Mouse (Mus musculus) thymus, postnatal 14 days (tissue): ENCODE measurements around the gene Atp6ap1l.
"Not testable (repeated sequence)": the region's sequence is repeated elsewhere in the genome, so short reads cannot be mapped to it uniquely, and the experiment has no call there.

Experiments
- DNase-seq: peaks from one replicate; pipeline ENCODE4 v3.0.0; 2021

Atp6ap1l gene

GRCm38 (mm10) chr13:90905176-90905575, at the start of gene Atp6ap1l:
Atp6ap1l (minus strand) TSS chr13:90905355.
- DNase-seq: no peak

GRCm38 (mm10) chr13:90939600-90939999, 34.4 kb upstream of the Atp6ap1l start:
- no peak for DNase-seq

GRCm38 (mm10) chr13:90939192-90939591, 34.0 kb upstream of the Atp6ap1l start:
- DNase-seq: no peak

GRCm38 (mm10) chr13:90935852-90936251, 30.7 kb upstream of the Atp6ap1l start:
- no peak for DNase-seq

- no peak for DNase-seq
Measured at GRCm38 (mm10) chr13:90933256-90933655, 28.1 kb upstream of the Atp6ap1l start.

GRCm38 (mm10) chr13:90929847-90930246, 24.7 kb upstream of the Atp6ap1l start:
- peak; percentile 74 for DNase-seq

GRCm38 (mm10) chr13:90928266-90928665, 23.1 kb upstream of the Atp6ap1l start:
- not testable (repeated sequence) for DNase-seq

- DNase-seq: no peak
Measured at GRCm38 (mm10) chr13:90926938-90927633, 21.9 kb upstream of the Atp6ap1l start.

- DNase-seq: no peak
Measured at GRCm38 (mm10) chr13:90926125-90926765, 21.1 kb upstream of the Atp6ap1l start.

GRCm38 (mm10) chr13:90925191-90925590, 20.0 kb upstream of the Atp6ap1l start:
- DNase-seq: no peak

GRCm38 (mm10) chr13:90924072-90924471, 18.9 kb upstream of the Atp6ap1l start:
- no peak for DNase-seq

GRCm38 (mm10) chr13:90923617-90924016, 18.5 kb upstream of the Atp6ap1l start:
- DNase-seq: not testable (repeated sequence)

- DNase-seq: peak; percentile 91
Measured at GRCm38 (mm10) chr13:90922751-90923612, 17.8 kb upstream of the Atp6ap1l start, which contains the start of gene Rps23. Rps23 (plus strand) TSS chr13:90922958.

GRCm38 (mm10) chr13:90914721-90915120, 9.6 kb upstream of the Atp6ap1l start:
- DNase-seq: no peak

- no peak for DNase-seq
Measured at GRCm38 (mm10) chr13:90913675-90914192, 8.6 kb upstream of the Atp6ap1l start.

GRCm38 (mm10) chr13:90912760-90913674, 7.9 kb upstream of the Atp6ap1l start:
- no peak for DNase-seq

- DNase-seq: no peak
Measured at GRCm38 (mm10) chr13:90907376-90907775, 2.2 kb upstream of the Atp6ap1l start.

GRCm38 (mm10) chr13:90896821-90897220, 8.3 kb downstream of the Atp6ap1l start:
- no peak for DNase-seq

- no peak for DNase-seq
Measured at GRCm38 (mm10) chr13:90896098-90896497, 9.1 kb downstream of the Atp6ap1l start.

GRCm38 (mm10) chr13:90894819-90895218, 10.3 kb downstream of the Atp6ap1l start:
- no peak for DNase-seq

GRCm38 (mm10) chr13:90890111-90890510, 15.0 kb downstream of the Atp6ap1l start:
- no peak for DNase-seq

GRCm38 (mm10) chr13:90886568-90886983, 18.6 kb downstream of the Atp6ap1l start:
- peak; percentile 64 for DNase-seq
